Mouse (Mus musculus): Measurements from ENCODE around the gene Pitx3.
"Not testable (repeated sequence)": the region's sequence is repeated elsewhere in the genome, so short reads cannot be mapped to it uniquely, and the experiment has no call there.

Gene Pitx3

GRCm38 (mm10) chr19:46131694-46132525 lies 16.2 kb downstream of the Pitx3 start, which contains the start of gene Elovl3:
Elovl3 (plus strand) TSS chr19:46131897.
- no peak for DNase-seq (ENCODE audit: low spot score)

- DNase-seq (ENCODE audit: low spot score), result no peak
These were observed 16.8 kb downstream of the Pitx3 start for GRCm38 (mm10) chr19:46131283-46131682.

DNA sequence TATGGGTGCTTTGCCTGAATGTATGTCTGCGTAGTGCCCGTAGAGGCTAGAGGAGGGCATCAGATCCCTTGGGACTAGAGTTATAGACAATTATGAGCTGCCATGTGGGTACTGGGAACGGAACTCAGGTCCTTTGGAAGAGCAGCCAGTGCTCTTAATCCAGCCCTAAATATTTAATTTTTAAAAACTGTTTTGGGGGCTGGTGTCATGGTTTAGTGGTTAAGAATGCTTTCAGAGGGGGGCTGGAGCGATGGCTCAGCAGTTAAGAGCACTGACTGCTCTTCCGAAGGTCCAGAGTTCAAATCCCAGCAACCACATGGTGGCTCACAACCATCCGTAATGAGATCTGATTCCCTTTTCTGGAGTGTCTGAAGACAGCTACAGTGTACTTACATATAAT lies 18.4 kb downstream of the Pitx3 start:
- DNase-seq (ENCODE audit: low spot score), result not testable (repeated sequence)

DNA sequence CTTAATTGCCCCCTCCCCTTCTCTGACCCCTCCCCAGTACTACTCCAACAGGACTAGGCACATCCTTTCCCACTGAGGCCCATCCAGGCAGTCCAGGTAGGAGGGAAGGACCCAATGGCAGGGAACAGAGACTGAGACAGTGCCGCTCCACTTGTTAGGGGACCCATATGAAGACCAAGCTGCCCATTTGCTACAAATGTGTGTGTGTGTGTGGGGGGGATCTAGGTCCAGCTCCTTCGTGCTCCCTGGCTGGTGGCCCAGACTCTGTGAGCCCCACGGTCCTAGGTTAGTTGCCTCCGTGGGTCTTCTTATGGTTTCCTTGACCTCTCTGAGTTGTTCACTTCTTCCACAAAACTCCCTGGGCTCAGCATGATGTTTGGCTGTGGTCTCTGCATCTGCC lies 21.8 kb downstream of the Pitx3 start:
- DNase-seq (ENCODE audit: low spot score), result no peak

- no peak for DNase-seq (ENCODE audit: low spot score)
These were observed 23.5 kb downstream of the Pitx3 start for GRCm38 (mm10) chr19:46124651-46125050.

DNA sequence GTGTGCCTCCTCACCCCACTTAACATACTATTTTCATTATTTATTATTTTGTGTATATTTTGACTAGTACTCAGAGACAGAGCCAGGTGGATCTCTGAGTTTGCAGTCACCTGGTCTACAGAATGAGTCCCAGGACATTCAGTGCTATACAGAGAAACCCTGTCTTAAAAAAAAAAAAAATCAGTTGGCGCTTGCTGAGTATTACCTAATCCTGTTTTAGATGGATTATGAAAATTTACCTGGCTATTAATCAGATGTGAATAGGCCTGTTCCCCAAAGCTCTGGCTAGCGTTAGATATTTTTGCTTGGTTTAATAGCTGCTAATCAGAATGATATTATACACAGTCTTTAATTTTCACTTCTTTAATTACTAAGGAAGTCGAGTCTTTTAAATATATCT lies 24.2 kb downstream of the Pitx3 start:
- DNase-seq (ENCODE audit: low spot score), result no peak

DNA sequence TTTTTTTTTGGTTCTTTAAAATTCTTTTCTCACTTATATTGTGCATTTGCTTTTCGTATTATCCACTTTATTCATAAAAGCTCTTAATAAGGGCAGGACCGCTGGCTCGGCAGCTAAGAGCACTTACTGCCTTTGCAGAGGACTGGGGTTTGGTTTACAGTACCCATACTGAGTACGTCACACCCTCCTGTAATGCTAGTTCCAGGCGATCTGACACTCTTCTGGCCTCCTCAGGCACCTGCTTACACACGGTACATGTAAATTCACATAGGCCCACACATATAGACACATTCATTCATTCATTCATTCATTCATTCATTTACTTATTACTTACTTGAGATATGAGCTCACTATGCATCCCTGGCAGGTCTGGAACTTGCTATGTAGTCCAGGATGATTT lies 27.3 kb downstream of the Pitx3 start:
- no peak for DNase-seq (ENCODE audit: low spot score)

GRCm38 (mm10) chr19:46119458-46119857 lies 28.7 kb downstream of the Pitx3 start:
- no peak for DNase-seq (ENCODE audit: low spot score)

DNA sequence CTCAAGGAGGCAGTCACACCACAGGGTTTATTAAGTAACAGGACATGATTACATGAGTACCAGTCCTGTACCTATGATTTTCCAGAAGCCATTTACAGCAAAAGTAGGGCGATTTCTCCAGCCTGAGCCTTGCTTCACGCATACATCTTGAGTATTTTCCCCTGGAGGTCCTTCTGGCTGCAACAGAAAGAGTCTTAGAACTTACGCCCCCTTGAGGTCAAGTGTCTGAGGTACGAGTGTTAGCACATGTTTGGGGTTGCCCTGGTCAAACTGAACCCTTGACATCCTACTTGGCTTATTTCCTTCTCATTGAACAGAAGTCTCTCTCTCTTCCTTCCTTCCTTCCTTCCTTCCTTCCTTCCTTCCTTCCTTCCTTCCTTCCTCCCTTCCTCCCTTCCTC lies 33.5 kb downstream of the Pitx3 start:
- DNase-seq (ENCODE audit: low spot score), result no peak

GRCm38 (mm10) chr19:46110781-46111180 lies 37.3 kb downstream of the Pitx3 start:
- DNase-seq (ENCODE audit: low spot score), result no peak

- DNase-seq (ENCODE audit: low spot score), result no peak
These were observed 37.9 kb downstream of the Pitx3 start for GRCm38 (mm10) chr19:46110214-46110613.

DNA sequence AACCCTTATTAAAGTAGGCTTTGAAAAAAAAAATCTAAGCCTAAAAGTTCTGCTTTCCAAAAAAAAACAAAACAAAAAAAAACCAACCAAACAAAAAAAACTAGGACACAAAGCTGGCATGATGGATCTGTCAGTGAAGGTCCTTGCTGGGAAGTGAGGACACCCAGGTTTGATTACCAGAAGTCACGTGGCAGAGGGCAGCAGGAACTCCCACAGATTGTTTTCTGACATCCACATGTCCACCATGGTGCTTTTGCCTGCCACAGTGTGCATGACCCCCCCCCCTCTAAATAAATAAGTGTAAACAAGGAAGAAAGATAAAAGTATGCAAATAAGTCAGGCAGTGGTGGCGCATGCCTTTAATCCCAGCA lies 44.0 kb downstream of the Pitx3 start:
- no peak for DNase-seq (ENCODE audit: low spot score)

DNA sequence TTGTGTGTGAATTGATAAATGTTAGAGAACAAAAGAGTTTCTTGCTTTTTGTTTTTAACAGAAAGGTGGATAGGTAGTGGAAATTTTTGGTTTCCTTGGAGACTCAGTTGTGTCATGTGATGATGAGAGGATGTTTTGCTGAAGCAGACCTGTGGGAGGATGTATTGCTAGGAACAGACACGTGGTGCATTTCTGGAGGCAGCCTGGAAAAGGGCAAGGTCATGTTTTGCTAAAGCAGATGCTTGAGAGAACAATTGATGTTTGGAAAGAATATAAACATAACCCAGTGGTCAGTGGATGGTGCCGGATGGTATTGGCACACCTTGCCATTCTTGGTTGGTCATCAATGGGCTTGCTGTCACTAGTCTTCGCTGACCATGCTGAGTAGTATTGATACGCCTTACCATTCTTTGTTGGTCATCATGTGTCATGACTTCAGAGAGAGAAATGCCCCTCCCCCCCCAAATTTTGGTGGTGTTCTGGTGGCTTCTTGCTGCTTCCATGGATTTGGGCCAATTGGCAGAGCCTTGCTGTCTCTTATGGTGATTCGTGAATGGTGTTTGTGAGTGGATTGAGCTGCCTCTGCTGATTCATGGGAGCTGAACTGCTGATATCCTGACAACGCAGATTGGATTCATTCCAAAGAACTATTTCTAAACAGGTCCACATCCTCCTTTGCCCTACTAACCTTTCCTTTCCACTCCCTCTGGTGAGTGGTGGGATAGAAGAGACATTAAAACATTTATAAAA lies 44.5 kb downstream of the Pitx3 start:
- no peak for DNase-seq (ENCODE audit: low spot score)

GRCm38 (mm10) chr19:46099561-46099960 lies 48.6 kb downstream of the Pitx3 start:
- no peak for DNase-seq (ENCODE audit: low spot score)

- no peak for DNase-seq (ENCODE audit: low spot score)
These were observed 51.7 kb downstream of the Pitx3 start for GRCm38 (mm10) chr19:46096396-46096795.

GRCm38 (mm10) chr19:46095291-46095690 lies 52.8 kb downstream of the Pitx3 start:
- no peak for DNase-seq (ENCODE audit: low spot score)

DNA sequence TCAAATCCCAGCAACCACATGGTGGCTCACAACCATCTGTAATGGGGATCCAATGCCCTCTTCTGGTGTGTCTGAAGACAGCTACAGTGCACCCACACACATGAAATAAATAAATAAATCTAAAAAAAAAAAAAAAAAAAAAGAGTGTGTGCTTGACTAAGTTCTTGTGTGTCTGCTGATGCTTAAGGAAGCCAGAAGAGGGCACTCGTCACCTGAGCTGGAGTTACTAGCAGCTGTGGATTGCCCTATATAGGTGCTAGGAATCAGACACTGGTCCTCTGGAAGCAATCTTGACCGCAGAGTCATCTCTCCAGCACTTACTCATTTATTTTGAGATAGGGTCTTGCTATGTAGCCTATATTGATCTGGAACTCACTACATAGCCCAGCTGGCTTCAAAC lies 54.0 kb downstream of the Pitx3 start:
- DNase-seq (ENCODE audit: low spot score), result no peak

- no peak for DNase-seq (ENCODE audit: low spot score)
These were observed 56.5 kb downstream of the Pitx3 start for GRCm38 (mm10) chr19:46091641-46092040.

GRCm38 (mm10) chr19:46087871-46088270 lies 60.3 kb downstream of the Pitx3 start:
- peak; percentile 18 for DNase-seq (ENCODE audit: low spot score)

DNA sequence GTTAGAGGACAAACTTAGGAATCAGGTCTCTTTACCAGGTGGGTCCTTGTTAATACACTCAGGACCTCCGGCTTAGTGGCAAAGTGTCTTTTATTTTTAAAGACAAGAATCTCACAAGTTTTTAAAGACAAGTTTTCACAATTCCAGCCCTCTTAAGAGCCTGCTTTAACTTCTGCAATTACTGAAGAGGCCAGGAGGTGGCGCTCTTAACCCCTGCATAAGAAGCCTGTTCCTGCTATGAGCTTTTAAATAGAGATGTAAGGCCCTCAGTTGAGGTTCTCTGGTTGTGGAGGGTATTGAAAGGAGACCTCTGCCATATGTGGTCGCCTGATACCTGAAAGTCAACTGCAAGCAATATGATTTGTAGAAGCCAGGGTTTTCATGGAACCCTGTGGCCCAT lies 61.8 kb downstream of the Pitx3 start:
- peak; percentile 36 for DNase-seq (ENCODE audit: low spot score)
